ENCODE assay signal across 23 mouse cellular contexts in genomic region chr8:61462221-61462620, GRCm38 (mm10). TPM values are rescaled to one million over a fixed set of nuclear protein-coding genes. Genes with fewer than 3 reads are reported as not detected.
DNase-seq lines count a peak whose midpoint lies in the region; ATAC-seq and TF ChIP-seq lines count a peak whose summit lies in the region.
"Had no signal": no experiment of that assay in that cellular context is flagged by ENCODE, and none has a peak within 500 bp of the region (broad histone marks: within the 10 kb centered on the region; RNA-seq: fewer than 3 reads in every experiment).

No protein-coding gene starts in this region.

- no peak for TF ChIP-seq POLR2A in CH12.LX (IDR thresholded peaks at IDR 0.05; ENCODE audit: low read depth, low read length)

- H3K79me2 ChIP-seq in CH12.LX (replicated peaks; ENCODE audit: control insufficient read depth, extremely low read depth, insufficient read depth, poor library complexity, severe bottlenecking): no peaks in the 10 kb centered on the region

- no peaks in the 10 kb centered on the region for H3K9me3 ChIP-seq in CH12.LX (replicated peaks; ENCODE audit: low read length)
- H3K9me3 ChIP-seq: G1E had no signal

- H3K4me2 ChIP-seq in CH12.LX (ENCODE audit: insufficient read depth, low read depth, poor library complexity, severe bottlenecking): no peak overlapping the region

- intact Hi-C loops in heart, postnatal 25 days (cut with DNase I): no loop called here

- DNase-seq in heart, adult 11 months: peak; percentile 11
- DNase-seq in heart, postnatal 25 days (ENCODE audit: low spot score): no peak
- DNase-seq in CH12.LX (ENCODE audit: extremely low read depth): no peak
- no peak for DNase-seq in kidney, postnatal 14 days
- no peak for DNase-seq in urinary bladder, postnatal 25 days (ENCODE audit: low spot score)
- DNase-seq: adrenal gland, adult 2 months; adrenal gland, adult 8-10 months; adrenal gland, postnatal 10 days; adrenal gland, postnatal 14 days; adrenal gland, postnatal 25 days; adrenal gland, postnatal 36 days; B cell, adult 2 months; cerebellum, adult 11 months; cerebellum, adult 11-12 months; cerebellum, adult 18-20 months; cerebellum, adult 2 months; cerebellum, adult 8-10 months had no signal

- no peak for TF ChIP-seq RAD21 in CH12.LX (IDR thresholded peaks at IDR 0.05; ENCODE audit: low read depth, low read length)

- dilution Hi-C loops in CH12.LX (cut with MboI; ENCODE audit: extremely low pct_ligation_motif_present, extremely low pct_unique_long_range_greater_than_20kb, low sequenced_read_pairs): no loop called here

- no peaks in the 10 kb centered on the region for H3K27me3 ChIP-seq in CH12.LX (replicated peaks)

- ATAC-seq in CD4-positive, CD25-positive, alpha-beta regulatory T cell, adult 4 months: peak; percentile 54
- peak; percentile 53 for ATAC-seq in inflammation-experienced regulatory T-cells, adult 6 months
- ATAC-seq in cerebellum, adult (ENCODE audit: insufficient number of reproducible peaks, low FRiP score, low TSS enrichment): no peak
- ATAC-seq: activated CD4-positive, CD25-positive, alpha-beta regulatory T cell, adult 4 months; Patski had no signal

- H3K9ac ChIP-seq in CH12.LX (ENCODE audit: insufficient read depth, low read depth): no peak overlapping the region

- no peak overlapping the region for H3K27ac ChIP-seq in CH12.LX (ENCODE audit: insufficient read depth, low read depth)

- no peaks in the 10 kb centered on the region; a peak in 1 of 4 replicates for H3K4me1 ChIP-seq in CH12.LX (ENCODE audit: control insufficient read depth in 1 of 2, insufficient read depth in 2 of 2)

- no peak for TF ChIP-seq CTCF in CH12.LX (conservative IDR thresholded peaks at IDR 0.05 in 1 of 2, IDR thresholded peaks at IDR 0.05 in 1 of 2; ENCODE audit: low read depth in 2 of 2, low read length in 2 of 2)

- peak; percentile 44; the same call in 1 of the 2 replicates for TF ChIP-seq EP300 in CH12.LX (IDR thresholded peaks at IDR 0.05; ENCODE audit: low read length)

- H3K36me3 ChIP-seq in CH12.LX (replicated peaks in 1 of 2; ENCODE audit: control insufficient read depth in 1 of 2, insufficient read depth in 1 of 2, low read length in 1 of 2): no peaks in the 10 kb centered on the region
- H3K36me3 ChIP-seq: G1E had no signal

- H3K4me3 ChIP-seq in CH12.LX (replicated peaks in 1 of 3; ENCODE audit: low read depth in 2 of 3, low read length in 2 of 3, poor library complexity in 1 of 3): no peak overlapping the region

- in situ Hi-C loops in CH12.LX (cut with MboI; ENCODE audit: low pct_ligation_motif_present, low pct_unique_long_range_greater_than_20kb, low sequenced_read_pairs): no loop called here

TF ChIP-seq in CH12.LX, 34 proteins besides CTCF, POLR2A, EP300 and RAD21:
- TF ChIP-seq TBP (conservative IDR thresholded peaks at IDR 0.05; ENCODE audit: low read depth, low read length) (no peak), BHLHE40 (IDR thresholded peaks at IDR 0.05; ENCODE audit: low read depth, low read length) (peak; percentile 65), RCOR1 (conservative IDR thresholded peaks at IDR 0.05; ENCODE audit: low read depth, low read length) (no peak), USF2 (conservative IDR thresholded peaks at IDR 0.05; ENCODE audit: low read depth, low read length) (no peak), IRF4 (IDR thresholded peaks at IDR 0.05; ENCODE audit: low read depth, low read length) (peak; percentile 45; the same call in 1 of the 2 replicates), ETS1 (conservative IDR thresholded peaks at IDR 0.05; ENCODE audit: low read depth, low read length) (peak; percentile 41; the same call in 1 of the 2 replicates), JUN (IDR thresholded peaks at IDR 0.05; ENCODE audit: insufficient read depth, low read depth, low read length) (peak; percentile 34; the same call in 1 of the 2 replicates), JUND (conservative IDR thresholded peaks at IDR 0.05; ENCODE audit: low read depth, low read length) (0 out of 2 replicates have a peak, but pooled peaks have one; percentile 36), MAZ (IDR thresholded peaks at IDR 0.05; ENCODE audit: low read depth, low read length) (no peak), ZMIZ1 (IDR thresholded peaks at IDR 0.05; ENCODE audit: low read depth, low read length) (no peak)

RNA-seq across cellular contexts. Expression of gene Cbr4, which starts 25.3 kb away (rescaled TPM):
- 10 to 100 TPM; 69.8 to 80.8 TPM for total RNA-seq in heart, postnatal 25 days (2021)
- polyA plus RNA-seq in CD4-positive, CD25-positive, alpha-beta regulatory T cell, adult 4 months (2017; shearing (Covaris generic)): 10 to 100 TPM; 10.4 to 24.3 TPM
- total RNA-seq in CH12.LX (2012; rRNA removed) (35.1 and 40.2 TPM in 2 replicates), CH12.LX (2014; rRNA removed) (59.1 and 66.3 TPM in 2 replicates)
- 37.0 and 43.1 TPM in 2 replicates for polyA plus RNA-seq in CH12.LX (2012; ENCODE audit: insufficient read length, low read depth)
- 10 to 100 TPM; 19.9 to 25.3 (median 23.4) TPM for polyA plus RNA-seq in inflammation-experienced regulatory T-cells, adult 6 months (2017; shearing (Covaris generic))
